Mouse (Mus musculus): ENCODE data around the gene Dock4. TPM values are rescaled to one million over a fixed set of nuclear protein-coding genes. Genes with fewer than 3 reads are reported as not detected.

Dock4 gene
- polyA plus RNA-seq, 1 experiment from 2014 or later, result 31.9 TPM

DNA sequence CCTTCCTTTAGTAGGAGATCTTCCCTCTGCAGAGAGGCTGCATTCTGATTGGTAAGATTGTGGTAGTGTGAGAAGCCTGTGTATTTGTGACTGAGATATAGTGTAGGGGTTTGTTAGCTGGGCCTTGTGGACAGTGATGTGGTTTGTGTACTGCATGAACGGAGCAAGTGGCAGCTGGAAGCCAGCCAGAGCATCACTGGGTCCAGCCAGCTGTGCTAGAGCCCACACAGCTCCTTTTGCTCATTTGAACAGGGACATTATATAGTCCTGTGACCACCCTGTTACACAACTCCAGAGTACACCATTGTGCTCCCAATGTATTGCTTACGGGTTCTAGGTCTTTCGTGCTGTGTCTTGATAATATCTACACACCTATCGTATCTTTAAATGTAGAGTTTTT, 22.5 kb downstream of the Dock4 start:
- H3K9ac ChIP-seq (replicated peaks), result no peak overlapping the region
- H3K4me1 ChIP-seq, result peaks cover 35% of the 10 kb centered on the region
- H3K4me3 ChIP-seq, result no peak overlapping the region
- H3K9me3 ChIP-seq, result no peaks in the 10 kb centered on the region
- WGBS, result 85% methylated on average over 4 of the region's 4 CpGs
- ATAC-seq (replicated peaks), result no peak
- H3K36me3 ChIP-seq, result no peaks in the 10 kb centered on the region
- no peak overlapping the region for H3K4me2 ChIP-seq (replicated peaks)
- H3K27ac ChIP-seq (replicated peaks), result no peak overlapping the region
- H3K27me3 ChIP-seq, result no peaks in the 10 kb centered on the region

DNA sequence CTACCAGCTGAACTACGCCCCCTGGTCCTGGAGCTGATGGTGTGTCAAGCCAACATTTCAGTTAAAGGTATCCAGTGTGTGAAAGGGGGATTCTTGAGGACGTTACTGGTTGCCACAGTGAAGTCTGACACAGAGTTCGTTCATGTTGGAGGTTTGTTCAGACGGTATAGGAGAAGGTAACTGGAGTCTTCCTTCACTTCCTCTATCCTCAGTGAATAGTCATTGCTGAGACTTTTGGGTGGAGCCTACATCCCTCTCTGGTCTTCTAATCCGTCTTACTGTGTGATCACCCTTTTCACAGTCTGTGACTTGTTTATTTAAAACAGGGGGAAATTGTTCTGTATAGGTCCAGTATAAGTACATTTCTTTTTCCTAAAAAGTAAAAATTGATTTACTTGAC, 23.3 kb downstream of the Dock4 start:
- no peak overlapping the region for H3K4me2 ChIP-seq (replicated peaks)
- H3K9ac ChIP-seq (replicated peaks), result no peak overlapping the region
- H3K4me3 ChIP-seq, result no peak overlapping the region
- ATAC-seq (replicated peaks), result no peak
- H3K27me3 ChIP-seq, result no peaks in the 10 kb centered on the region
- H3K4me1 ChIP-seq, result peaks cover 40% of the 10 kb centered on the region
- no peaks in the 10 kb centered on the region for H3K9me3 ChIP-seq
- WGBS, result 81% methylated on average over 5 of the region's 5 CpGs
- no peak overlapping the region for H3K27ac ChIP-seq (replicated peaks)
- no peaks in the 10 kb centered on the region for H3K36me3 ChIP-seq

DNA sequence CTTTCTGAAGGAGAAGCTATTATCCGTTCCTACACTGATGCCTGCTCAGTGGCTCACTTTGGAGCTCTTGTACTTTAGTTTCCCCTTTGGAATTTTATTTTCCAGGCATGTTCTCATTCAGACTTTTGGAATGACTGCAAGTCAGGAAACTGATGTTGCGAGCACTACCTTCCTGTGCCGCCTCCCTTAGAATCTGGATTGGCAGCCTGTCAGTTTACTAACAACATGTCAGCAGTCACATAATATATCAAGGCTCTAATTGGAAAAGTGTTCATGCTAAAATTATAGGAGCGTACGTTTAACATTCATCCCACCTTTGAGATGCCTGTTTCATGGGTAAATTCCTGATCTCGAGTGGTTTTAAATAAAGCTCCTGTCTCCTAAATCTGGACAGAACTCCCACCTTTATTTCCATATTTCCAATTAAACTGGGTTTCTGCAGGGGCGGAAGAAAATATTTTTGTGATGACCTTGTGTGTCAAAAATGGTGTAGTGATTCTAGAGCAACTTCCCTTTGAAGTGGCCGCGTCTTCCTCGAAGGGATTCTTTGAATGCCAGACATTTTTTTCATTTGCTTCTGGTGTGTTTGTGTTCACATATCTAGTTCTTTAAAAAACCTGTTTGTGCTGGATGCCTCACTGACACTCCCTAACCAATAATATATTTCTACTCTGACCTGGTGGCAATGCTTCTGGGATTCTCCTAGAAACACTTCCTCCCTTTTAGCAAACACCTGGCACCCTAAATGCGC, 26.1 kb downstream of the Dock4 start:
- Histone ChIP-seq H3K9me3 (no peaks in the 10 kb centered on the region), H3K4me1 (peaks cover 33% of the 10 kb centered on the region), H3K4me3 (no peak overlapping the region), H3K4me2 (replicated peaks) (no peak overlapping the region), H3K9ac (replicated peaks) (no peak overlapping the region), H3K27me3 (no peaks in the 10 kb centered on the region), H3K36me3 (no peaks in the 10 kb centered on the region), H3K27ac (replicated peaks) (no peak overlapping the region)
- 63% methylated on average over 11 of the region's 11 CpGs for WGBS
- no peak for ATAC-seq (replicated peaks)

DNA sequence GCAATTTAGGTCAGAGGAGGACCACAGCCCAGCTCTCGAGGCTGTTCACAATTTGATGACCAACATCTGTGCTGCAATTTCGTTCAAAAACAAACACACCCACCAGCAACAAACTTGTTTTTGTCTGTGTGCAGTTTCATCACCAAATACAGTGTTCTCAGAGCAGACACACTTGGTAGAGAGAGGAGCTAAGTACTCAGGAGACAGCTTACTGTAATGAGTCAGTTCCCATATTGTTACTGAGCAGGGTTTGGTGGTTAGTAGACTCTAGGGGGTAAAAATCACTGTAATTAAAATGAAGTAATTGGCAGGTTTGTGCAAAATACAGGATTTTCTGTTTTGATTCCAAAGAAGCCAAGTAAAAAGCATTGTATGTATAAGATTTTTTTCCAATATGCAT, 28.0 kb downstream of the Dock4 start:
- H3K9ac ChIP-seq (replicated peaks), result no peak overlapping the region
- no peak for ATAC-seq (replicated peaks)
- H3K9me3 ChIP-seq, result no peaks in the 10 kb centered on the region
- no peaks in the 10 kb centered on the region for H3K36me3 ChIP-seq
- 56% methylated on average over 2 of the region's 2 CpGs for WGBS
- peaks cover 48% of the 10 kb centered on the region for H3K4me1 ChIP-seq
- no peak overlapping the region for H3K4me2 ChIP-seq (replicated peaks)
- H3K27ac ChIP-seq (replicated peaks), result no peak overlapping the region
- H3K27me3 ChIP-seq, result no peaks in the 10 kb centered on the region
- no peak overlapping the region for H3K4me3 ChIP-seq

DNA sequence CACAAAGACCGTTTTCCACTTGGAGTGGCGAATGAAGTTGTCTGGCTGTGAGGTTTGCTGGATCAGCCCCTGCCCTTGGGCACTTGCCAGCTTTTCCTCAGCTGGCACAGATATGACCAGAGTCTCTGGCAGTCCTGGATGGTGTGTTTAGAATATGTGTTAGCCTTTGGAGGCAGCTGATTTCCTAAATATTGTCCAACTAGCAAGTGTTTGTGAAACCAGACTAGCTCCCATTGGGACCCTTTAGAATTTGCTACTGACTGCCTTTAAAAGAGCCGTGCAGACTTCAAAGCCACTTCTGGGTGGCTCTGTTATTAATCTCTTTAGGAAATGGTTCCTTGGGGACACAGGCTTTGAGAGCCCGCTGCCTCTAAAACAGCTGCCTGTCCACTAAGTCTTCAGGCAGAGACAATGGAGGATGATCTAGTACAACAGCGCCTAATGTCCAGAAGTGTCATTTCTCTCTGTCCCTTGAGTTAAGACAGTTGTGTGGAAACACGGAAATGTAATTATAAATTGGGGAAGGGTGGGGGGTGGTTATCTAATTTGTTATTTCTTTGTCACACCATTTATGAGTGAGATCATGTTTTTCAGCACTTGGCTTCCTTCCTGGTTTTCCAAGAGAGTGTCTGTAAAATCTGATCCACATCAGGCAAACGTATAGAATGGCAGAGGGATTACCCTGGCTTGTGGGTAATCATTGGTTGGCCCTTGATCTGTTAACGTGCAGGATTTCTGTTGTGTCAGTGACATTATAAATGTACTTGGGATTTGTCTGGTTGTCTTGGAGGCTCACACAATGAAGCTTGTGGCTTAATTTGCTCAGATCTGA, 32.1 kb downstream of the Dock4 start:
- WGBS, result 31% methylated on average over 8 of the region's 8 CpGs
- Histone ChIP-seq H3K9me3 (no peaks in the 10 kb centered on the region), H3K9ac (replicated peaks) (no peak overlapping the region), H3K4me3 (no peak overlapping the region), H3K27me3 (no peaks in the 10 kb centered on the region), H3K36me3 (no peaks in the 10 kb centered on the region), H3K4me1 (peaks cover 31% of the 10 kb centered on the region), H3K4me2 (replicated peaks) (no peak overlapping the region), H3K27ac (replicated peaks) (no peak overlapping the region)
- ATAC-seq (replicated peaks), result peak; percentile 36; the same call in 1 of the 2 replicates

DNA sequence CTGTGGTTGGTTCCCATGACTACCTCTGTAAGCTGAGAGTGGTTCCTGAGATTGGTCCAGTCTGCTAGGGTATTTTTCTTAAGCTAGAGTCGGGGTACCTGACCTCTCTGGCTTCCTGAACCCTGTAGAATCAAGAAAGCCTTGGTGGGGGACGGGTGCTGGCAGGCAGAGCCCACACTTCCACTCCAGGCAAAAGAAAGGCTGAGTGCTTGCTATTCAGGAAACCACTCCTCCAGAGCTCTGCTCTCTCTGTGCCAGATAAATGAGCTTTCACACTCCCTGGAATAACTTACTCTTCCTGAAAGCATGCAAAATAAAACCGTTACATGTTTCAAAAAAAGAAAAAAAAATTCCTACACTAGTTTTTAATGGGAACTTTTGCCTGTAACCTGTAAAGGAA, 38.5 kb downstream of the Dock4 start:
- peaks cover 16% of the 10 kb centered on the region for H3K4me1 ChIP-seq
- no peak overlapping the region for H3K4me3 ChIP-seq
- no peaks in the 10 kb centered on the region for H3K27me3 ChIP-seq
- H3K36me3 ChIP-seq, result no peaks in the 10 kb centered on the region
- H3K9me3 ChIP-seq, result no peaks in the 10 kb centered on the region
- H3K9ac ChIP-seq (replicated peaks), result no peak overlapping the region
- 9% methylated on average over 3 of the region's 3 CpGs for WGBS
- ATAC-seq (replicated peaks), result peak; percentile 46
- H3K27ac ChIP-seq (replicated peaks), result no peak overlapping the region; the same call in 1 of the 2 replicates
- H3K4me2 ChIP-seq (replicated peaks), result no peak overlapping the region

DNA sequence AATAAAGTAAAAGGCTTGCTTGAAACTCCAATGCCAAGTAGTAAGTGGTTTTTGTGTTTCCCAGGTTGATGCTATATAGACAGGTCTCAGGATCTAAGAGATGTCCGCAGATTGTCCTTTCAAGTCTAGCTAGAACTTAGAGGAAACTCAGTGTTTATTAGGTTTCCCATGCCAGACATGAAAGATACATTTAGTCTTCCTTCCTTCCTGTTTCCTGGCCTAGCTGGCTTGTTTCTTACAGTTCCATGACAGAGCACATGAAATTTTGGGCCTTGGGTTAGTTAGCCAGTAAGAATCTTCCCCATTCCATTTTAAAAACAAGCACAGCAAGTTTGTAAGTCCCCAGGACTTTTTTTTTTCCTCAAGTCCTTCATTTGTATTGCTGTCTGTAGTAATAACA, 39.5 kb downstream of the Dock4 start:
- ATAC-seq (replicated peaks), result no peak
- Histone ChIP-seq H3K27ac (replicated peaks) (no peak overlapping the region), H3K9me3 (no peaks in the 10 kb centered on the region), H3K4me3 (no peak overlapping the region), H3K27me3 (no peaks in the 10 kb centered on the region), H3K4me2 (replicated peaks) (no peak overlapping the region), H3K4me1 (peaks cover 16% of the 10 kb centered on the region), H3K36me3 (no peaks in the 10 kb centered on the region), H3K9ac (replicated peaks) (no peak overlapping the region)
- 95% methylated on average over 1 of the region's 1 CpGs for WGBS

DNA sequence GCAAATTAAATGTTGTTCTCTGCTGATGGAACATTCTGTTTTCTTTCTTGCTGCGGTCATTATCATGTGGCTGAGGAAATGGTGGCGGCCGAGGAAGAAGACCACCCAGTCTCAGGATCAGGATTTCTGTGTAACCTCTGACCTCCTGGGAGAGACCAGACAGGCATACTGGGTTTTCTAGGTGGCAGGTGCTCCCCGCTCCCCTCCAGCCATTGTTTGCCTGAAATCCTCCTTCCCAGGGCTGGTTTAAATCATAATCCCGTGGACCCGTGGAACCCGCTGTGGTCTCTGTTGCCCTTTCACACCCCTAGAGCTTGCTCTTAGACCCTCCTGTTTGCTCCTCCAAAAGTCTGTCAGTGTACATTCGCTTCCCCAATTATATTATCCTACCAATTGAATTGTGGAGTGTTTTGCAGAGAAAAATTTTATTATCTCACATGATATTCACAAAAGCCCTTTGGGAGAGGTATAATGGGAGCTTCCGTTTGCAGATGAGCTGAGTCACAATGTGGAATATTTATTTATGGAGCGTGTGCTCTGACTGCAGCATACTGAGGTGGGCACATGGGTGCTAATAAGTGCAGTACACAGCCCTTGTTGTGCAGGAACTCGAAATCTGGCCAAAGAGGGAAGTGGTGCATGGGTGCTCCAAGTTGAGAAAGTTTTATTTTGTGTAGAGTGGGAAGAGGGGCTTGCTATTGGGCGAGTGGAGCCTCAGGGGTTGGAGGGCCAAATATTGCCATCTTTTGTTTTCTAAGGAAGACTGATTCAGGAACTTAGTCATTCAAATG, 40.5 kb downstream of the Dock4 start:
- no peaks in the 10 kb centered on the region for H3K9me3 ChIP-seq
- H3K27me3 ChIP-seq, result no peaks in the 10 kb centered on the region
- H3K4me2 ChIP-seq (replicated peaks), result no peak overlapping the region
- no peak overlapping the region for H3K4me3 ChIP-seq
- WGBS, result 57% methylated on average over 12 of the region's 12 CpGs
- no peaks in the 10 kb centered on the region for H3K36me3 ChIP-seq
- ATAC-seq (replicated peaks), result no peak
- H3K4me1 ChIP-seq, result peaks cover 19% of the 10 kb centered on the region
- H3K27ac ChIP-seq (replicated peaks), result no peak overlapping the region
- H3K9ac ChIP-seq (replicated peaks), result no peak overlapping the region

DNA sequence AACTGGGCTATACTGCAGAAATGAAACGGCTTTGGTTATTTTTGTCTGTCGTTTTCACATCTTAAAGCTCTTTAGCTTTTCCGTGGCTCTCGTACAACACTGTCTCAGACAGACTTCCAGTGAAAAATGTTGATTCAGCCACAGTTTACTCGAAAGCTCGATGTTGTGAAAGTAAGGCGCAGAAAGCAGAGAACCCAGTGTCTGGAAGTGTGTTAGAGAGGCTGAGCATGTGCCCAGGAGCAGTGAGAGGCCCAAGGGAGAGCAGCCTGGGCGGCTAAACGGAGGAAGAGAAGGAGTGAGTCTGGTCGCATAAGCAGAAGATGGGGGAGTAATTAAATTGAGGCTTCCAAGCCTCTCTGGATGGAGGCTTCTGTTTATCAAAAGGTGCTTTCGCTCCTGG, 50.6 kb downstream of the Dock4 start:
- no peaks in the 10 kb centered on the region for H3K27me3 ChIP-seq
- H3K4me1 ChIP-seq, result peaks cover 18% of the 10 kb centered on the region
- no peak overlapping the region for H3K4me3 ChIP-seq
- H3K9me3 ChIP-seq, result no peaks in the 10 kb centered on the region
- H3K36me3 ChIP-seq, result no peaks in the 10 kb centered on the region
- H3K9ac ChIP-seq (replicated peaks), result no peak overlapping the region
- ATAC-seq (replicated peaks), result no peak
- no peak overlapping the region for H3K4me2 ChIP-seq (replicated peaks)
- WGBS, result 72% methylated on average over 11 of the region's 11 CpGs
- H3K27ac ChIP-seq (replicated peaks), result no peak overlapping the region

DNA sequence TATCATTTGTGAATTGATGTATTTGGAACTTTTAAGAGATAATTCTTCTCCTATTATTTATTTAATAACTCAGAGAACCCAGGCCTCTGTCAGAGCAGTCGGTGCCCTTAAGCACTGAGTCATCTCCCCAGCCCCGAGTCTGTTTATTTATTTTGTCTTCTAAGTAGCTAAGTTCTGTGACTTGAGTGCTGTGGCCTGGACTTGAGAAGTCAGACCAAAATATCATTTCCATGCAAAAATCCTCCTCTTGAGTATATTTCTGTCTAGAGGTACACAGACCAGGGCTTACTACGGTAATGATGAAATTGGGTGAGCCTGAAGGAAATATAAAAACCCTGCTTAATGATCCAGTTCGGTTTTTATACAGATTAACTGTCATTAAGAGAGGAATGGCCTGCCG, 52.1 kb downstream of the Dock4 start:
- Histone ChIP-seq H3K9me3 (no peaks in the 10 kb centered on the region), H3K4me1 (peaks cover 18% of the 10 kb centered on the region), H3K9ac (replicated peaks) (no peak overlapping the region), H3K36me3 (no peaks in the 10 kb centered on the region), H3K4me3 (no peak overlapping the region), H3K4me2 (replicated peaks) (no peak overlapping the region), H3K27ac (replicated peaks) (no peak overlapping the region), H3K27me3 (no peaks in the 10 kb centered on the region)
- 75% methylated on average over 5 of the region's 5 CpGs for WGBS
- ATAC-seq (replicated peaks), result no peak

DNA sequence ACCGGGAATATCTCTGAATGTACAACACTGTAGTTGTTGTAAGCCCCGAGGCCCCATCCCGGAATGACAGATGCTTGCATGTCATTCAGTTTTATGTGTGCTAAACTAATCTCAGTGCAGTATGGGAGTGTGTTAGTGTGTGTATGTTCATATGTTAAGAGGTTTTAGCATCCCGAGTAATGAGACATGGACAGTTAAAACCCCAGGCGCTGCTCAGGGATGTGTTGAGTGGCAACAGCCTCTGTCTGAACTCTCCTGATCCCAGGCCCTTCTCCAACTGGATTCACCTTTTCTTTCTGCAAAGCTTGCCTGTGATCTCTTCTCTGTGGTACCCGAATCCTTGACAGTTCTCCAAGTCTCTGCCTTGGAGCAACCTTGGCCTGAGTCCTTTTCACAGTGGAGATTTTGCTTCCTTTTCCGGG, 52.5 kb downstream of the Dock4 start:
- ATAC-seq (replicated peaks), result peak; percentile 51; the same call in 1 of the 2 replicates
- Histone ChIP-seq H3K9me3 (no peaks in the 10 kb centered on the region), H3K27ac (replicated peaks) (no peak overlapping the region), H3K36me3 (no peaks in the 10 kb centered on the region), H3K4me3 (no peak overlapping the region), H3K27me3 (no peaks in the 10 kb centered on the region), H3K9ac (replicated peaks) (no peak overlapping the region), H3K4me1 (peaks cover 18% of the 10 kb centered on the region), H3K4me2 (replicated peaks) (no peak overlapping the region)
- 64% methylated on average over 7 of the region's 7 CpGs for WGBS
